Mouse (Mus musculus): ENCODE data around the gene Smarca4. TPM values are rescaled to one million over a fixed set of nuclear protein-coding genes. Genes with fewer than 3 reads are reported as not detected.

The Smarca4 gene
- polyA plus RNA-seq, 1 experiment from 2014 or later = 157 TPM

GRCm38 (mm10) chr9:21606648-21607047 is 9.3 kb upstream of the Smarca4 start:
- no peaks in the 10 kb centered on the region for H3K9me3 ChIP-seq
- WGBS = 84% methylated on average over 1 of the region's 1 CpGs
- H3K4me3 ChIP-seq = no peak overlapping the region
- DNase-seq (ENCODE audit: low spot score) = no peak
- no peaks in the 10 kb centered on the region for H3K27me3 ChIP-seq (replicated peaks; ENCODE audit: low read depth, poor library complexity, severe bottlenecking)
- no peaks in the 10 kb centered on the region for H3K36me3 ChIP-seq (replicated peaks)
- no peaks in the 10 kb centered on the region; the same call in 1 of the 2 replicates for H3K4me1 ChIP-seq
- H3K27ac ChIP-seq (replicated peaks) = no peak overlapping the region

- 81% methylated on average over 1 of the region's 1 CpGs for WGBS
- no peak overlapping the region for H3K27ac ChIP-seq (replicated peaks)
- H3K4me3 ChIP-seq = no peak overlapping the region
- H3K27me3 ChIP-seq (replicated peaks; ENCODE audit: low read depth, poor library complexity, severe bottlenecking) = no peaks in the 10 kb centered on the region
- no peaks in the 10 kb centered on the region for H3K9me3 ChIP-seq
- no peaks in the 10 kb centered on the region for H3K36me3 ChIP-seq (replicated peaks)
- peaks cover 4% of the 10 kb centered on the region; the same call in 1 of the 2 replicates for H3K4me1 ChIP-seq
- no peak for DNase-seq (ENCODE audit: low spot score)
Measured at GRCm38 (mm10) chr9:21609861-21610260, 6.1 kb upstream of the Smarca4 start.

DNA sequence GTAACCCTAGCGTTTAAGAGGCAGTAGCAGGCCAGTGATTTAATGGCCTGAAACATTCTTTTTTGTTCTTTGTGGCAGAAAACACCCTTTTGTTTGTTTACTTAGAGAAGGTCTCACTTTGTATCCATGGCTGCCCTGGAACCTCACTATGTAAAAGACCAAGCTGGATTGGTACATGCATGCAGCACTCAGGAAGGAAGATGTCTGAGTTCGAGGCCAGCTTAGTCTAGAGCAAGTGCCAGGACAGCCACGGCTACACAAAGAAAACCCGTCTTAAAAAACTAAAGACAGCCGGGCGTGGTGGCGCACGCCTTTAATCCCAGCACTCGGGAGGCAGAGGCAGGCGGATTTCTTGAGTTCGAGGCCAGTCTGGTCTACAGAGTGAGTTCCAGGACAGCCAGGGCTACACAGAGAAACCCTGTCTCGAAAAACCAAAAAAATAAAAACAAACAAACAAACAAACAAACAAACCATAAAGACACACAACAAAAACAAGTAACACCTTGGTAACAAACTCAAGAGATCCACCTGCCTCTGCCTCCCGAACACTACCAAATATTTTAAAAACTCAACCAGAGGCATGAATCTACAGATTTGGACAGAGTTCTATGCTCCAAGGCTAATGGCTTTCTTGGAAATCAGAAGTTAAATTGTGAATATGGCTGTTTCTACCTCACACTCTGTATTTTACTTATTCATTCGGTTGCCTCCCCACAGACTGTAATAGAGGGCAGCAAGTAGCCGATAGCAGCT is 929 bp upstream of the Smarca4 start:
- DNase-seq (ENCODE audit: low spot score) = no peak
- H3K4me1 ChIP-seq = peaks cover 23% of the 10 kb centered on the region
- H3K9me3 ChIP-seq = no peaks in the 10 kb centered on the region
- WGBS = 79% methylated on average over 15 of the region's 15 CpGs
- H3K27ac ChIP-seq (replicated peaks) = peak overlapping the region; percentile 99
- peak overlapping the region; percentile 82 for H3K4me3 ChIP-seq
- H3K36me3 ChIP-seq (replicated peaks) = peaks cover 21% of the 10 kb centered on the region
- H3K27me3 ChIP-seq (replicated peaks; ENCODE audit: low read depth, poor library complexity, severe bottlenecking) = no peaks in the 10 kb centered on the region

- Histone ChIP-seq H3K27me3 (replicated peaks; ENCODE audit: low read depth, poor library complexity, severe bottlenecking) (no peaks in the 10 kb centered on the region), H3K4me1 (peaks cover 23% of the 10 kb centered on the region), H3K27ac (replicated peaks) (peak overlapping the region; percentile 99), H3K36me3 (replicated peaks) (peaks cover 33% of the 10 kb centered on the region), H3K9me3 (no peaks in the 10 kb centered on the region), H3K4me3 (peak overlapping the region; percentile 82)
- WGBS = under 1% methylated on average over 57 of the region's 57 CpGs
- peak; percentile 94 for DNase-seq (ENCODE audit: low spot score)
Measured at GRCm38 (mm10) chr9:21616232-21616781, 338 bp downstream of the Smarca4 start.

- 6% methylated on average over 10 of the region's 10 CpGs for WGBS
- Histone ChIP-seq H3K4me3 (peak overlapping the region; percentile 82), H3K27ac (replicated peaks) (peak overlapping the region; percentile 99), H3K36me3 (replicated peaks) (peaks cover 40% of the 10 kb centered on the region), H3K9me3 (no peaks in the 10 kb centered on the region), H3K4me1 (peaks cover 23% of the 10 kb centered on the region), H3K27me3 (replicated peaks; ENCODE audit: low read depth, poor library complexity, severe bottlenecking) (no peaks in the 10 kb centered on the region)
- peak; percentile 52 for DNase-seq (ENCODE audit: low spot score)
Measured at GRCm38 (mm10) chr9:21617066-21617465, 1.1 kb downstream of the Smarca4 start.

DNA sequence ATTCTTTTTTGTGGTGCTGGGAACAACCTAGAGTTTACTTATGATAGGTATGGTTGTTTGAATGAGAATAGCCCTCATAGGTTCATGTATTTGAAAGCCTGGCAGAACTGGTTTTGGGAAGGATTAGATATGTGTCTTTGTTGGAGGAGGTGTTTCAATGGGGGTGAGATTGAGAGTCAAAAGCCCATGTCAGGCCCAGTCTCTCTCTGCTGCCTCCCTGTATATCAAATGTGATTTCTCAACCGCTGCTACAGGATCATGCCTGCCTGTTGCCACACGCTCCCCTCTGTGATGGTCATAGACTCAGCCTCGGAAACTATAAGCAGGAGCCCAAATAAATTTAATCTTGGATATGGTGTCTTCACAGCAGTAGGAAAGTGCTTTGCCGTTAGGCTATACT is 4.3 kb downstream of the Smarca4 start:
- Histone ChIP-seq H3K4me3 (no peak overlapping the region), H3K9me3 (no peaks in the 10 kb centered on the region), H3K36me3 (replicated peaks) (peaks cover 65% of the 10 kb centered on the region), H3K4me1 (peaks cover 19% of the 10 kb centered on the region), H3K27me3 (replicated peaks; ENCODE audit: low read depth, poor library complexity, severe bottlenecking) (no peaks in the 10 kb centered on the region), H3K27ac (replicated peaks) (no peak overlapping the region)
- no peak for DNase-seq (ENCODE audit: low spot score)
- 88% methylated on average over 4 of the region's 4 CpGs for WGBS

DNA sequence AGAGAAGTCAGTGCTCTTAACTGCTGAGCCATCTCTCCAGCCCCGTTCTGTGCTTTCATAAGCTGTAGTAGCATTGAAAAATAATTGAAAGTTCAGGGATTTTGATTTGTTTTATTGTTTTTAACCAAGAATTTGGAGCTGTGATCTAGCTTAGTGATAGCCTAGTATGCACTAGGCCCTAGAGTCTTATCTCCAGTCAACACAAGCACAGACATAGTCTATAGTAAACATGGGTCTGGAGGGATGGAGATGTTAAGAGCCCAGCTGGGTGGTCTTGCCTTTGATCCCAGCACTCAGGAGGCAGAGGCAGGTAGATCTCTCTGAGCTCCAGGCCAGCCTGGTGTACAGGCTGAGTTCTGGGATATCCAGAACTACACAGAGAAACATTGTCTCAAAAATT is 6.7 kb downstream of the Smarca4 start:
- H3K36me3 ChIP-seq (replicated peaks) = peaks cover 83% of the 10 kb centered on the region

GRCm38 (mm10) chr9:21625342-21626339 is 9.7 kb downstream of the Smarca4 start:
- 0 out of 2 replicates have a peak, but pooled peaks cover 4% of the 10 kb centered on the region for H3K4me1 ChIP-seq
- no peaks in the 10 kb centered on the region for H3K9me3 ChIP-seq
- peaks cover 75% of the 10 kb centered on the region for H3K36me3 ChIP-seq (replicated peaks)
- 91% methylated on average over 10 of the region's 10 CpGs for WGBS
- H3K27me3 ChIP-seq (replicated peaks; ENCODE audit: low read depth, poor library complexity, severe bottlenecking) = no peaks in the 10 kb centered on the region
- no peak overlapping the region for H3K4me3 ChIP-seq
- H3K27ac ChIP-seq (replicated peaks) = no peak overlapping the region
- no peak for DNase-seq (ENCODE audit: low spot score)

More for the DNA sequence above, 6.7 kb downstream of the Smarca4 start:
- H3K27ac ChIP-seq (replicated peaks) = no peak overlapping the region
- no peaks in the 10 kb centered on the region for H3K27me3 ChIP-seq (replicated peaks; ENCODE audit: low read depth, poor library complexity, severe bottlenecking)
- H3K4me3 ChIP-seq = no peak overlapping the region
- H3K9me3 ChIP-seq = no peaks in the 10 kb centered on the region
- no peak for DNase-seq (ENCODE audit: low spot score)
- H3K4me1 ChIP-seq = peaks cover 14% of the 10 kb centered on the region
- 96% methylated on average over 1 of the region's 1 CpGs for WGBS

DNA sequence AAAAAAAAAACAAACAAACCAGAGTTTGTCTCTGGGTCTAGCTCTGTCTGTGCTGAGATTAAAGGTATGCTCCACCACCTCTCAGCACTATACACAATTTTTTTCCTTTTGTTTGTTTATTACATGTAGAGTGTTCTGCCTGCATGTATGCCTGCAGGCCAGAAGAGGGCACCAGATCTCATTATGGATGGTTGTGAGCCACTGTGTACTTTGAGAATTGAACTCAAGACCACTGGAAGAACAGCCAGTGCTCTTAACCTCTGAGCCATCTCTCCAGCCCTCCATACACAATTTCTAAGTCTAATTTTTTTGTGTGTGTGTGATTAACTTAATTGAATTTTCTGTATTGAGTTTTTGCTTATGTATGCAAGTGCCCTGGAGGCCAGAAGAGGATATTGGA is 10.6 kb downstream of the Smarca4 start:
- no peaks in the 10 kb centered on the region for H3K9me3 ChIP-seq
- H3K4me1 ChIP-seq = 0 out of 2 replicates have a peak, but pooled peaks cover 4% of the 10 kb centered on the region
- H3K36me3 ChIP-seq (replicated peaks) = peaks cover 75% of the 10 kb centered on the region
- no peak overlapping the region for H3K27ac ChIP-seq (replicated peaks)
- no peaks in the 10 kb centered on the region for H3K27me3 ChIP-seq (replicated peaks; ENCODE audit: low read depth, poor library complexity, severe bottlenecking)
- no peak overlapping the region for H3K4me3 ChIP-seq
- no peak for DNase-seq (ENCODE audit: low spot score)

DNA sequence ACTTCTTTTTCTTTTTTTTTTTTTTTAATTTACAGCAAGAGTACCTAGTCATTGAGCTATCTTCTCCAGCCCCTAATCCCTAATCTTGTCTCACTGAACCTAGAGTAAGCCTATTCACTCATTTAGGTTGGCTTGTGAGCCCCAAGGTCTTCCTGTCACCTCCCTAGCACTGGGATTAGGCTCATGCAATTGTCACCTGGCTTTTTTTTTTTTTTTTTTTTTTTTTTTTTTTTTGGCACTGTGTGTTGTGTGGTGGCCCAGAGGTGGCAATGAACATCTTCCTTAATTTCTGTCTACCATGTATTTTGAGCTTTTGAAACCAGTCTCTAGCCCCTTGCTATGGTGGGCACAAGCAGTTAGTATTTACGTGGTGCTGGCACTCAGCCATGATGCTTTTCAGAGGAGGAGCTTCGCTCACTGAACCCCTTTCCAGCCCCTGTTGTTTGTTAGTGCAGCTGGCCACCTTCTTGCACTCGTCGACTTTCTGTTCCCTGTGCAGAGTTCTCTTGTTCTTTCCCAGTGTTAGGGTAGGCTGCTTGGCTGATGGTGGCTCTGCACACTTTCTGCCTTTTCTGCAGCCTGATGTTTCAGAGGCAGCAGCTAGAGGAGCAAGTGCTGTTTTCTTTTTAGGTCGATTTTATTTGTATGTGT is 11.3 kb downstream of the Smarca4 start:
- Histone ChIP-seq H3K27ac (replicated peaks) (no peak overlapping the region), H3K27me3 (replicated peaks; ENCODE audit: low read depth, poor library complexity, severe bottlenecking) (no peaks in the 10 kb centered on the region), H3K4me1 (0 out of 2 replicates have a peak, but pooled peaks cover 4% of the 10 kb centered on the region), H3K36me3 (replicated peaks) (peaks cover 72% of the 10 kb centered on the region), H3K4me3 (no peak overlapping the region), H3K9me3 (no peaks in the 10 kb centered on the region)
- no peak for DNase-seq (ENCODE audit: low spot score)
- 91% methylated on average over 5 of the region's 5 CpGs for WGBS

DNA sequence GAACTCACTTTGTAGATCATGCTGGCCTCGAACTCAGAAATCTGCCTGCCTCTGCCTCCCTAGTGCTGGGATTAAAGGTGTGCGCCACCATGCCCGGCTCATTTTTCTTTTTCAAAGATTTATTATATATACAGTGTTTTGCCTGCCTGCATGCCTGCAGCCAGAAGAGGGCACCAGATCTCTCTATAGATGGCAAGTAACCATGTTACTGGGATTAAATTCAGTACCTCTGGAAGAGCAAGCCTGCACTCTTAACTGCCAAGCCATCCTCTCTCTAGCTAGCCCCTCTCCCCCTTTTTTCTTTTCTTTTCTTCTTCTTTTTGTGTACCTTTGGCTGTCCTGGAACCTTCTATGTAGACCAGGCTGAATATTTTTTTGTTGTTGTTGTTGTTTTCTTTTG is 14.7 kb downstream of the Smarca4 start:
- Histone ChIP-seq H3K9me3 (no peaks in the 10 kb centered on the region), H3K27me3 (replicated peaks; ENCODE audit: low read depth, poor library complexity, severe bottlenecking) (no peaks in the 10 kb centered on the region), H3K4me3 (no peak overlapping the region), H3K36me3 (replicated peaks) (peaks cover 79% of the 10 kb centered on the region), H3K4me1 (no peaks in the 10 kb centered on the region), H3K27ac (replicated peaks) (no peak overlapping the region)
- peak; percentile 27 for DNase-seq (ENCODE audit: low spot score)
- 88% methylated on average over 3 of the region's 3 CpGs for WGBS

DNA sequence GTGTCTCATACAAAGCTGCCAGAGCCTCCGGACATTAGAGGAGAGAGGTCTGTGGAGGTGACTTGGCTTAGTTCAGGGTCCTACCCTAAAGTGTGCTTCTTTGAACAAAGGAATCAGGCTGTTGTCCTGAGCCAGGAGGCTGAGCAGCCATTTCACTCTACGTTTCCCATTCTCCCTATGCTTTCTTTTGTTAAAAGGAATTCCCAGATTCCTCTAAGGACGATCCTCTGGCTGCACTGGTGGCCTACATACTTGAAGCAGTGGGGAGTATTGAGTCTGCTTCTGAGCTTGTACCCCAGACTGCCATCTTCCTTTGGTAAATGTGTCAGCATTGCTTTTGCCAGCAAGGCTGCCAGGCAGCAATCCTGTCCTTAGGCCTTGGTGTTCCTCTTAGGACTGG is 17.1 kb downstream of the Smarca4 start:
- Histone ChIP-seq H3K9me3 (no peaks in the 10 kb centered on the region), H3K27ac (replicated peaks) (no peak overlapping the region), H3K4me3 (no peak overlapping the region), H3K36me3 (replicated peaks) (peaks cover 86% of the 10 kb centered on the region), H3K4me1 (no peaks in the 10 kb centered on the region), H3K27me3 (replicated peaks; ENCODE audit: low read depth, poor library complexity, severe bottlenecking) (no peaks in the 10 kb centered on the region)
- no peak for DNase-seq (ENCODE audit: low spot score)
- whole genome bisulfite sequencing = 84% methylated on average over 3 of the region's 3 CpGs

All from embryonic facial prominence, embryonic 10.5 days (tissue).